Mouse (Mus musculus): ENCODE measurements at regions not wholly inside any gene's neighbourhood (a gene's known extent, or its start where the extent isn't known, plus 50 kb on each side); places are given as distances from the start of the nearest gene placed in this dataset.

DNA sequence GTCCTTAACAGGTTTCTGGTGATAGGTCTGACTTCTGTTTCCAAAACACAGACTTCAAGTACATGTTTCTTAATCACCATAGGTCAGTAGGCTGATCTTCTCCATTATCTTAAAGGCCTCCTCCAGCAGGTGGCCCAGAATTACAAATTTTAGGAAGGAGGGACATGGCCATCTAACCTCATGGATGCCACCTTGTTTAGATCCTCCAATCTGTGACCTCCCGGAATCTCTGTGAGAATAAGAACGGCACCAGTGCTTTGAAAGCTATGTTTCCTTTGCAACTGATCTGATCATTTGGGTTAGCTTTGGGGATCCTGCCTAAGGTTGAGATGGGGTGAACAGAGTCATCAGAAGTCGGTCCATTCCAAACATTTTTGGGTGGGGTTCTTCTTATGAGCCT lies 209.4 kb upstream of the Btbd3 start:
- H3K4me1 ChIP-seq (replicated peaks) = peaks cover 14% of the 10 kb centered on the region
- no peak overlapping the region; the same call in 1 of the 2 replicates for H3K27ac ChIP-seq (replicated peaks)
- H3K27me3 ChIP-seq = no peaks in the 10 kb centered on the region
- H3K4me2 ChIP-seq = no peak overlapping the region
- no peaks in the 10 kb centered on the region for H3K36me3 ChIP-seq
- no peak overlapping the region for H3K9ac ChIP-seq
- WGBS = 90% methylated on average over 3 of the region's 3 CpGs
- H3K9me3 ChIP-seq = no peaks in the 10 kb centered on the region
- no peak for ATAC-seq (ENCODE audit: low FRiP score, low read depth)
- H3K4me3 ChIP-seq = no peak overlapping the region

DNA sequence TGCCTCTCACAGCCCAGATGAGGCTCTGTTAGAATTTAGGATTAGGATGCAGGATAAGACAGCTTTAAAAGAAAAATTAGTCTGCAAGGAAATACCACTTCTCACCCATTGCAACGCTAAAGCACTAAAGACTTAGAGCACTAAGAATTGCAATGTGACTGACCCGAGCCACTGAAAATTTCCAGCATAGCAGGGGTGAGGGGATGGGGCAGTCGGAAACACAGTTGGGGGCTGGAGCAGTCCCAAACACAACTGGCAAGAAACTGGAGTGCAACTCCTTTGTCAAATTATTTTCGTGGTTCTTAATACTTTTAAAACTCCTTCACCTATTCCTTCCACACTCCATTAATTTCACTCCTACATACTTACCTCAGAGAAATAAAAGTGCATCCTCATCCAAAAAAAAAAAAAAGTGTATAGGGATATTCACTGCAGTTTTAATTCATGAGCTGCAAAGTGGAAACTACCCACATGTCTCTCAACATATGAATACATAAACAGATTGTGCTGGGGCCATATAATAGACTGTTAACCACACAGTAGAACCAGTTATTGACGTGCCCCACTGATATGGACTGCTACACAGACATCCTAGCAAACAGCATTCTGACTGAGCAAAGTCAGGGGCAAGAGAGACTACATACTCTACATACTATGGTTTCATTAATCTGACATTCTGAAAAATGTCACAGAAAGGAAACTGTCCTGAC lies 210.3 kb upstream of the Btbd3 start:
- H3K27me3 ChIP-seq = no peaks in the 10 kb centered on the region
- H3K4me1 ChIP-seq (replicated peaks) = peaks cover 14% of the 10 kb centered on the region
- H3K36me3 ChIP-seq = no peaks in the 10 kb centered on the region
- 44% methylated on average over 5 of the region's 5 CpGs for WGBS
- H3K4me3 ChIP-seq = no peak overlapping the region
- no peak overlapping the region for H3K27ac ChIP-seq (replicated peaks)
- no peaks in the 10 kb centered on the region for H3K9me3 ChIP-seq
- no peak overlapping the region for H3K9ac ChIP-seq
- H3K4me2 ChIP-seq = no peak overlapping the region
- no peak for ATAC-seq (ENCODE audit: low FRiP score, low read depth)

DNA sequence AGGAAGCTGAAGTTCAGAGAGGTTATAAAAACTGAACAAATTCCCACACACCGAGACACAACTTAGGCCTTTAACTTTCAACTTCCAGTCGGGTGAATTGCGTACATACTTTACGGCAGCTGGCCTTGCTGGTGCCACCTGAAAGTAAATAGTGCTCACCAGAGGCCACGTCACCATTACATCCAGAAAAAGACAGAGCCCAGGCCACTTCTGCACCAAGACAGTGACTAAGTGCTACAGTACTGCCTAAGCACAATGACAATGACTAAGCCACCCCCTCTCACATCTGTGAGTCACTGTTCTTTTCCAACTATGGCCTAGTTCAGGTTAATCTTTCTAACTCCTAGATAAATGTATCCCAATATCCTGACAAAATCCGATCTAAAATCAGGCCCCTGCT lies 215.7 kb upstream of the Btbd3 start:
- WGBS = 86% methylated on average over 6 of the region's 6 CpGs

DNA sequence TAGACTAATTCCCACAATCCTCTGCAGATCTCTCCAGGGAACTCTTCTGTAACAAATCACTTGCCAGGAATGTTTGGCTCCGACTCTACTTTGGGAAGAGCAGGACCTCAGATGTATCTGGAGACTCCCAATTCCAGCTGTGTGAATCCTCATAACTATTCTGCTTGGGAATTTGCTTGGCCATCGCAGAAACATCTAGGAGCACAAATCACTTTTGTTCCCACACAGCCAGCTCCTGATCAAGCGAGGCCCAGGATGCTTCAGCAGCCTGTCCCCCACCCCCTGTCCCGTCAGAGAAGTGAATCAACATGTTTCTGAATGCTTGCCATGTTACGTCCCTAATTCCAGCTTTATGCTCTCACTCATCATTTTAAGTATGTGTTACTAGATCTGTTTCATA lies 216.1 kb upstream of the Btbd3 start:
- WGBS = 83% methylated on average over 5 of the region's 5 CpGs
- H3K4me3 ChIP-seq = no peak overlapping the region
- H3K27me3 ChIP-seq = no peaks in the 10 kb centered on the region
- no peaks in the 10 kb centered on the region for H3K36me3 ChIP-seq
- H3K4me1 ChIP-seq (replicated peaks) = no peaks in the 10 kb centered on the region
- no peak overlapping the region for H3K4me2 ChIP-seq
- H3K27ac ChIP-seq (replicated peaks) = no peak overlapping the region
- no peaks in the 10 kb centered on the region for H3K9me3 ChIP-seq
- no peak overlapping the region for H3K9ac ChIP-seq
- no peak for ATAC-seq (ENCODE audit: low FRiP score, low read depth)

More for the DNA sequence above, 215.7 kb upstream of the Btbd3 start:
- H3K4me1 ChIP-seq (replicated peaks) = no peaks in the 10 kb centered on the region
- no peak overlapping the region for H3K9ac ChIP-seq
- no peaks in the 10 kb centered on the region for H3K9me3 ChIP-seq
- no peaks in the 10 kb centered on the region for H3K36me3 ChIP-seq
- no peak overlapping the region for H3K27ac ChIP-seq (replicated peaks)
- ATAC-seq (ENCODE audit: low FRiP score, low read depth) = no peak
- no peak overlapping the region for H3K4me2 ChIP-seq
- H3K4me3 ChIP-seq = no peak overlapping the region
- no peaks in the 10 kb centered on the region for H3K27me3 ChIP-seq

DNA sequence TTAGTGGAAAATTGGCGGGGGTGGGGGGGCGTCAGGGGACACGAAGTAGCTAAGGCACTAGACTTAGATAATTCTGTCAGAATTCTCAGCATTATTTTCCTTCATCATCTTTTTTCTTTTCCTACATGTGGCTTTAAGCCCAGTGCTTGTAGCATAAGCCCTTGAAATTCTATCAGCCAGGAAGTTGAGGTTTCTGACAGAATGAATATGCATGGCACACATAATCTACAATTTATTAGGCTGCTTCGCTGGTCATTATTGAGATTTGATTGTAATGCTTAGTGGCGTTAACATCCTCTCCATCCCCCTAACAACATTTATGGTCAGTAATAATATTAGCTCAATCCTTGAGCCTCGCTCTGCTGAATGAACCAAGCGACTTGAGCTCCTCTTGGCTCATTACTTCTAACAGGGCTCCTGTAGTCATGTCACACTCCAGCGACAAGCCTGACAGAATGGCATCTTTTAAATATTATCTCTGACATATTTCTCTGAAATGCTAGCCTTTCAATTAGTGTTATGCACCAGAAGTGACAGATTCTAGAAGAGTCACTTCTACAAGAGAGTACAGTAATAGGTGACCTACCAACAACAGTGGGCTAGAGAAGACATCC lies 222.1 kb upstream of the Btbd3 start:
- ATAC-seq (ENCODE audit: low FRiP score, low read depth) = no peak
- Histone ChIP-seq H3K4me3 (no peak overlapping the region), H3K27me3 (no peaks in the 10 kb centered on the region), H3K9ac (no peak overlapping the region), H3K27ac (replicated peaks) (peak overlapping the region; percentile 52; the same call in 1 of the 2 replicates), H3K4me2 (no peak overlapping the region), H3K4me1 (replicated peaks) (0 out of 2 replicates have a peak, but pooled peaks cover 7% of the 10 kb centered on the region), H3K36me3 (no peaks in the 10 kb centered on the region), H3K9me3 (no peaks in the 10 kb centered on the region)
- WGBS = 73% methylated on average over 8 of the region's 8 CpGs

DNA sequence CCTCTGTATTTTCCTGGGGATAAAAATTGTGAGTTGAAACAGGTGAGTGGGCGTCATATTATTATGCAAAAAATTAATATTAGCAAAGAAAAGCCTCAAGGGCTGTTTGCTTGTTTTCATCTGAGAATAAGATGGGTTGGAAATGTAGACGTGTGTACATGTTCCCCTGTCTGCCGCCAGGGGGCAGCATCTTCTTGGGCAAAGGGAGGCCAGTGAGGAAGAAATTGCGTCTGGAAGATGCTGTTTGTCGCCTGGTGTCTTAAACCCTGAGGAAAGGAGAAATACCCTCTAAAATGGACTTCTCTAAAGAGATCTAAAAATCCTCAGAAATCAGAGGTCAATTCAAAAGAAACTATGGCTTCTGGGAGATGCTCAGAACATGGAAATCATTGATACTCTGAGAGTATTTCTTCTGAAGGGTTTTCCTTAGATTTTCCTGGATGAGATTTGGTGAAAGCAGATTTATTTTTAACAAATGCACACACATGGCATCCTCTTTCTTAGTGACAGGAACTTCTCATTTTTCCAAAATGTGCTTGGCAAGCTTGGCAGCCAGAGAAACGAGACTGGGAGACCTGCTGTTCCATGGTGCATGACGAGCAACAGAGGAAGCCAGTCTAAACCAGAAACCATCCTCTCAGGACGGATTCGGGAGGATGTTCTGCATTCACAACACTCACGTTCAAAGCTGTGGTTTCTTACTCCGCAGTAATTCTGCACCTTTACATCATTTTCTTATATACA lies 222.8 kb upstream of the Btbd3 start:
- Histone ChIP-seq H3K4me2 (0 out of 2 replicates have a peak overlapping the region, but pooled peaks have one; percentile 1), H3K4me3 (no peak overlapping the region), H3K9ac (no peak overlapping the region), H3K27ac (replicated peaks) (peak overlapping the region; percentile 52), H3K36me3 (no peaks in the 10 kb centered on the region), H3K27me3 (no peaks in the 10 kb centered on the region), H3K4me1 (replicated peaks) (0 out of 2 replicates have a peak, but pooled peaks cover 7% of the 10 kb centered on the region), H3K9me3 (no peaks in the 10 kb centered on the region)
- peak; percentile 84; the same call in 1 of the 2 replicates for ATAC-seq (ENCODE audit: low FRiP score, low read depth)
- 28% methylated on average over 11 of the region's 11 CpGs for WGBS

DNA sequence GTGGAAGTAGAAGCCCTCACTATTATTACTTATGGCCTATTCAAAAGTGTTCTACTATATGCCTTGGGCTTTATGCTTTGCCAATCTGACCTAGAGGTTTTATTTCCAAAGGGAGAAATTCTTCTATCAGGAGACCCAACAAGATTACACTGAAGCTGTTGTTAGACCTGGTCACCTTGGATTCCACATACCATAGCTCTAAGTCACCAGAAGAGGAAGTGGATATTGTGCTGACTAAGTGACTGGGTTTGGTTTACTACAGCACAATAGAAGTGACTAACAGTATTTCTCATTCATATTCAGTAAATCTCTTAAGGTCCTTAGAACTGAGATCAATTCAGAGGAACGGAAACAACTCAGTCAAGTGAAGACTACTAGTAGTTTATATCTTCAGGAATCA lies 229.0 kb upstream of the Btbd3 start:
- no peak for ATAC-seq (ENCODE audit: low FRiP score, low read depth)
- Histone ChIP-seq H3K4me2 (no peak overlapping the region), H3K27ac (replicated peaks) (no peak overlapping the region), H3K36me3 (no peaks in the 10 kb centered on the region), H3K4me1 (replicated peaks) (no peaks in the 10 kb centered on the region), H3K27me3 (no peaks in the 10 kb centered on the region), H3K4me3 (no peak overlapping the region), H3K9ac (no peak overlapping the region), H3K9me3 (no peaks in the 10 kb centered on the region)
- 93% methylated on average over 1 of the region's 1 CpGs for WGBS

DNA sequence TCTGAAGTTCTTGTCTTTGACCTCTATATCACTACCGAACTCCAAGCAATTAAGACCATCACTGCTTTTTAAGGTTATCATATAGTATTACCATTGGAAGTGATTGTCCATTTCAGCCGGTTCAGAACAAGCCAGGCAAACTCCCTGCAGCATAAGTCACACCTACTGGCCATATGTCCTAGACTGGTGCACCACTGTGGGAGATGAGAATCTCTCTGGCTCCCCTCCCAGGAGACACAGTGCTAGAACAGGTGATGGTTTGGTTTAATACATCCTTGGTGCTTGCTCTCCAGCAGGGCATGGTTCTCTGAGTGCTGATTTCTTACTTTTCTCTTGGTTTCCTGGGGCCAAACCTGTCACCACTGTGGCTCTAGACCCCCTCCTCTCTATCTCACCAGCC lies 232.8 kb upstream of the Btbd3 start:
- H3K36me3 ChIP-seq = no peaks in the 10 kb centered on the region
- no peaks in the 10 kb centered on the region for H3K27me3 ChIP-seq
- H3K4me3 ChIP-seq = no peak overlapping the region
- no peak overlapping the region for H3K27ac ChIP-seq (replicated peaks)
- no peak overlapping the region for H3K9ac ChIP-seq
- WGBS = 87% methylated on average over 2 of the region's 2 CpGs
- no peaks in the 10 kb centered on the region for H3K4me1 ChIP-seq (replicated peaks)
- no peaks in the 10 kb centered on the region for H3K9me3 ChIP-seq
- no peak overlapping the region for H3K4me2 ChIP-seq
- no peak for ATAC-seq (ENCODE audit: low FRiP score, low read depth)

DNA sequence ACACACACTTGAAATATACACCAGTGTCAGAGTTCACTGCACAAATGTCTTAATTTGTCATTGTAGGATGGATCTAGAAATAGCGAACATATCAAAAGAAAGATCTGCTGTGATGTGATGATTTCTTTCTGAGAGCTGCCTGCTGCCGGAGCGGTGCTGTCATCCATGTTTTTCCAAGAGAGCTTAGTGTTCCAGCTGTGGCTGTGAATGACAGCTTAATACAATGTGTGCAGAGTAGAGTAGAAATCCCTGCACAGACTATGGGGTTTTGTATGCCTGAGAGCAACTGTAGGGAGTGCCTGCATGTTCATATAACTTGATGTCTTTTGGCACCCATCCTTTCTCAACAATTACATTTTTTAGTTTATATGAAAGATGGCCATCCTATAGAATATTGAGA lies 274.6 kb upstream of the Btbd3 start:
- no peak for ATAC-seq (ENCODE audit: low FRiP score, low read depth)
- Histone ChIP-seq H3K4me3 (no peak overlapping the region), H3K9me3 (no peaks in the 10 kb centered on the region), H3K27me3 (no peaks in the 10 kb centered on the region), H3K4me2 (no peak overlapping the region), H3K4me1 (replicated peaks) (no peaks in the 10 kb centered on the region), H3K27ac (replicated peaks) (no peak overlapping the region), H3K36me3 (no peaks in the 10 kb centered on the region), H3K9ac (no peak overlapping the region)
- WGBS = 48% methylated on average over 3 of the region's 3 CpGs

DNA sequence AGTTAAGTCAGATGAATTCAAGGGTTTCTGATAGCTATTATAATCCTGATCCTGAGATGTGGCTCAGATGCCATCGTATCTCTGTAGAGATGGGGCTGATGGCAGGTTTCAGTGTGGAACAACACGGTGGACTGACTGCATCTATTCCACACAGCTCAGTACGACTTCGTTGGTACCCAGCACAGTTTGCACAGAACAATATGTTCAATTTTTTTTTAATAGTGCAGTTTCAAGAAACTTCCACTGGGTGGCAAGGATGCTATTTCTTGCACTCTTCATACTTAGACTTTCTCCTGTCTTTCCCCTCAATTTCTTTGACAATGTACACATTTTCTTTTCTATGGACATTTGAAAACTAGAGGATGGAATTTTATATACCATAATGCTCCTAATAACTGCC lies 278.6 kb upstream of the Btbd3 start:
- Histone ChIP-seq H3K36me3 (no peaks in the 10 kb centered on the region), H3K9me3 (no peaks in the 10 kb centered on the region), H3K9ac (no peak overlapping the region), H3K4me3 (no peak overlapping the region), H3K27me3 (no peaks in the 10 kb centered on the region), H3K4me2 (no peak overlapping the region), H3K4me1 (replicated peaks) (no peaks in the 10 kb centered on the region), H3K27ac (replicated peaks) (no peak overlapping the region)
- 34% methylated on average over 4 of the region's 4 CpGs for WGBS
- peak; percentile 65 for ATAC-seq (ENCODE audit: low FRiP score, low read depth)

DNA sequence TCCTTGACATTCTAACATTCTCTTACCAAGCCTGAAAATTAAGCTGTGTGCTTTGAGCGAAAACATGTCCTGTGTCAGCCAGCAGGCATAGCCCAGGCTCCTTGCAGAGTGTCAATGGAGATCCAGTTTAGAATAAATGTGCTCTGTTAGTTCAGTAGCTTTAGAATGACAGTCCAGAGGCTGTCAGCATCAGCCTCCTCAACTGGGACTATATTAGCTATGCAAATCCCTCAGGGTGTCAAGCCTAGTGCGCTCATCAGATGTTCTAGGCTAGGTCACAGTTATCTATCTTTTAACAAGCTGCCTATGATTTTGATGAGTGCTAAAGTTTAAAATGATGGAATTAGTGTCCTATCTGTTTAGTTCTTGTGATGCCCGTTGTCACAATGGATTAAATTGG lies 281.7 kb upstream of the Btbd3 start:
- Histone ChIP-seq H3K27me3 (no peaks in the 10 kb centered on the region), H3K36me3 (no peaks in the 10 kb centered on the region), H3K9me3 (no peaks in the 10 kb centered on the region), H3K27ac (replicated peaks) (no peak overlapping the region), H3K4me2 (no peak overlapping the region), H3K9ac (no peak overlapping the region), H3K4me3 (no peak overlapping the region), H3K4me1 (replicated peaks) (no peaks in the 10 kb centered on the region)
- ATAC-seq (ENCODE audit: low FRiP score, low read depth) = no peak
- 69% methylated on average over 3 of the region's 3 CpGs for WGBS

DNA sequence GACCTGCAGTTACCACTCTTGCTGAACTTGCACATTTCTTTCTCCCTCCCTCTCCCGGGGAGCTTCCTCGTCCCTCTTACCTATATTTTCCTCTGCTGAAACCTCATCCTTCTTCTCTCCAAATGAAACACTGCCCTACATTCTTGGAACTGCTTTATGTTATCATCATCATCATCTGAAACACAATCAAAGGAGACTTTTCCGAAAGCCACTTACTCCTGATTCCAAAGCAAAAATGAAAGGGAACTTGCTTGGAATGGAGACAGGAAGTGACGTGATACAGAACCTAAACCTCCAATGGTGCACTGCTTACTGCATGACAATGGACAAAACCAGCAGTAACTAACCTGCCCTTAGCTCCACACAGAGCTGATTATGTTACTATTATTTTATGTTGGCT lies 287.2 kb upstream of the Btbd3 start:
- ATAC-seq (ENCODE audit: low FRiP score, low read depth) = no peak
- no peaks in the 10 kb centered on the region for H3K9me3 ChIP-seq
- peaks cover 5% of the 10 kb centered on the region; the same call in 1 of the 2 replicates for H3K4me1 ChIP-seq (replicated peaks)
- no peak overlapping the region for H3K27ac ChIP-seq (replicated peaks)
- WGBS = 83% methylated on average over 4 of the region's 4 CpGs
- H3K4me2 ChIP-seq = no peak overlapping the region
- H3K27me3 ChIP-seq = no peaks in the 10 kb centered on the region
- no peak overlapping the region for H3K9ac ChIP-seq
- H3K36me3 ChIP-seq = no peaks in the 10 kb centered on the region
- no peak overlapping the region for H3K4me3 ChIP-seq
